Mouse (Mus musculus) myocyte (in vitro differentiated cells): ENCODE results near the gene Zfp105. TPM values are rescaled to one million over a fixed set of nuclear protein-coding genes. Genes with fewer than 3 reads are reported as not detected.

Experiments
- H3K27me3 ChIP-seq: one replicate; pipeline ENCODE4 v1.6.1; 2011; ENCODE audit not compliant: control insufficient read depth, insufficient read depth, insufficient read length
- H3K36me3 ChIP-seq: one replicate; pipeline ENCODE4 v1.6.1; 2011; ENCODE audit not compliant: control insufficient read depth, insufficient read depth
- H3K4me2 ChIP-seq: one replicate; pipeline ENCODE4 v1.6.1; 2011; ENCODE audit warnings: low read depth, control low read depth
- H3K4me3 ChIP-seq: one replicate; pipeline ENCODE4 v1.5.1; 2011; ENCODE audit warnings: mild to moderate bottlenecking, control low read depth, moderate library complexity
- H3K79me2 ChIP-seq: one replicate; pipeline ENCODE4 v1.6.1; 2011; ENCODE audit not compliant: control insufficient read depth, insufficient read depth
- H3ac ChIP-seq: one replicate; pipeline ENCODE4 v1.6.1; 2011; ENCODE audit not compliant: control insufficient read depth, insufficient read length
- CEBPB ChIP-seq: IDR thresholded peaks from 2 replicates; pipeline ENCODE4 v1.6.1; 2011; ENCODE audit warnings: mild to moderate bottlenecking, moderate library complexity; ENCODE audit not compliant: poor library complexity, insufficient read depth, severe bottlenecking
- E2F4 ChIP-seq: IDR thresholded peaks from one replicate; pipeline ENCODE4 v1.6.1; 2011; ENCODE audit warnings: mild to moderate bottlenecking, control low read depth, moderate library complexity; ENCODE audit not compliant: insufficient read depth
- MAX ChIP-seq: IDR thresholded peaks from one replicate; pipeline ENCODE4 v1.6.1; 2011; ENCODE audit warnings: low read depth, mild to moderate bottlenecking, control low read depth
- MYOD1 ChIP-seq, 3 experiments: IDR thresholded peaks; one replicate each; pipeline ENCODE4 v1.6.1; 2011; ENCODE audit warnings: control low read depth in 2 of 3, low read depth in 2 of 3, mild to moderate bottlenecking in 2 of 3, moderate library complexity in 1 of 3; ENCODE audit not compliant: insufficient read length in 2 of 3, control insufficient read depth in 1 of 3
- MYOG ChIP-seq, 3 experiments: IDR thresholded peaks; one replicate each; pipeline ENCODE4 v1.6.1; 2011; ENCODE audit warnings: control low read depth in 2 of 3, low read depth in 2 of 3, mild to moderate bottlenecking in 2 of 3; ENCODE audit not compliant: insufficient read length in 2 of 3, control insufficient read depth in 1 of 3, insufficient read depth in 1 of 3
- POLR2A ChIP-seq: IDR thresholded peaks from one replicate; pipeline ENCODE4 v1.6.1; 2011; ENCODE audit warnings: low read depth, mild to moderate bottlenecking, control low read depth, moderate library complexity; ENCODE audit not compliant: insufficient read length
- POLR2AphosphoS2 ChIP-seq: IDR thresholded peaks from one replicate; pipeline ENCODE4 v1.6.1; 2011; ENCODE audit warnings: low read depth, control low read depth; ENCODE audit not compliant: insufficient read length
- REST ChIP-seq: IDR thresholded peaks from one replicate; pipeline ENCODE4 v1.6.1; 2011; ENCODE audit warnings: mild to moderate bottlenecking, control low read depth, moderate library complexity; ENCODE audit not compliant: insufficient read depth, insufficient read length
- SRF ChIP-seq: IDR thresholded peaks from one replicate; pipeline ENCODE4 v1.6.1; 2011; ENCODE audit warnings: low read depth; ENCODE audit not compliant: control insufficient read depth, insufficient read length
- TCF12 ChIP-seq: IDR thresholded peaks from one replicate; pipeline ENCODE4 v1.6.1; 2011; ENCODE audit warnings: mild to moderate bottlenecking, control low read depth; ENCODE audit not compliant: poor library complexity, insufficient read depth, severe bottlenecking
- TCF3 ChIP-seq: IDR thresholded peaks from one replicate; pipeline ENCODE4 v1.6.1; 2011; ENCODE audit warnings: low read depth, control low read depth; ENCODE audit not compliant: insufficient read length
- USF1 ChIP-seq: IDR thresholded peaks from one replicate; pipeline ENCODE4 v1.6.1; 2011; ENCODE audit warnings: low read depth, mild to moderate bottlenecking, control low read depth, moderate library complexity
- polyA plus RNA-seq: library from polyadenylated mRNA; unstranded; fragments of >200 nt; fragmentation: generic; extraction: Trizol; gene quantifications from one replicate; pipeline ENCODE4 v1.2.1, GENCODE M21; 2012; ENCODE audit warnings: missing spikeins

Gene Zfp105
- not detected for polyA plus RNA-seq

DNA sequence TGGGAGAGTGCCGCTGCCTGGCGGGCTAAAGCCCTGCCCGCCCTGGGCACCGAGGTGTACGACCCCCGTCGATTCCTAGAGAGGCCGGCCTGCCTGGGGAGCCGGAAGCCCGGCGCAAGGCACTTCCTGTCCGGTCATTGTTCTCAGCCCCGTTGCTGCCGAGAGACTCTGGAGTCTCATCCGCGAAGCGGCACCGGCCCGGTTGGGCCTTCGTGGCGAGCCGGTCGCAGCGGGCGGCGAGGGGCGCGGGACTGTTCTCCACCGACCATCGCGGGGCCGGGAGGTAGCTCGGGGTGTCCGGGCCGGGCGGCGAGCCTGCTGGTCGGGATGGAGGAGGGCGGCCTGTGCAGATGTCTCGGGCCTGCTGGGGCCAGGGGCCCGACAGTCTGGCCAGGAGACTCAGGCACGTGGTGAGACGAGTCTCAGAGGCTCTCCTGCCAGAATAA, at the start of gene Zfp105:
Gene Zfp105 (plus strand): TSS at position 137 of the 446 bp plus-strand sequence.
- Histone ChIP-seq H3K27me3 (peaks cover 14% of the 10 kb centered on the region), H3K4me2 (no peak within 1 kb of the TSS), H3ac (no peak within 1 kb of the TSS), H3K79me2 (no peaks in the 10 kb centered on the region), H3K36me3 (no peaks in the 10 kb centered on the region), H3K4me3 (no peak within 1 kb of the TSS)
- TF ChIP-seq POLR2AphosphoS2 (no peak), REST (no peak), SRF (no peak), TCF3 (no peak), MAX (no peak), POLR2A (no peak), E2F4 (no peak), CEBPB (no peak), MYOD1 (IDR thresholded peaks at IDR 0.05; ENCODE audit: control insufficient read depth in 1 of 3, insufficient read length in 2 of 3, low read depth in 2 of 3) (no peak), TCF12 (no peak), USF1 (no peak), MYOG (IDR thresholded peaks at IDR 0.05; ENCODE audit: control insufficient read depth in 1 of 3, insufficient read depth in 1 of 3, insufficient read length in 2 of 3, low read depth in 2 of 3) (no peak)

DNA sequence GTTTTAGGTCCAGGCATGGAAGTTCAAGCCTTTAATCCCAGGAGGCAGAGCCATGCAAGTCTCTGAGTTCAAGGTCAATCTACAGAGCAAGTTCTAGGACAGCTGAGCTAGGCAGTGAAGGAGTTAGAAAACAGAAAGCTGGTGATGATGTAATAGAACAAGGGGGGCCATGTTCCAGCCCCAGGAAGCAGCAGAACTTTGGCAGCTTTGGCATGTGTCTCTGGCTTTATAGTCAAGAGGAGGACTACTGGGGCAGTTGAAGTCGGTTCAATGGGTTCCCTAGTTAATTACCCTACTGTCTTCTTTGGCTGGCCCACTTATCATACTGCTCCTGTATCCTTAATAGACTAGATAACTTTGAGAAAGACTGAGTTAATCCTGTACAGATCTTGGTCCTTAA, 48.2 kb upstream of the Zfp105 start:
- Histone ChIP-seq H3K36me3 (no peaks in the 10 kb centered on the region), H3K79me2 (no peaks in the 10 kb centered on the region), H3ac (no peak overlapping the region), H3K4me2 (no peak overlapping the region), H3K27me3 (no peaks in the 10 kb centered on the region), H3K4me3 (no peak overlapping the region)
- TF ChIP-seq POLR2AphosphoS2 (no peak), USF1 (no peak), POLR2A (no peak), SRF (no peak), MYOG (IDR thresholded peaks at IDR 0.05; ENCODE audit: control insufficient read depth in 1 of 3, insufficient read depth in 1 of 3, insufficient read length in 2 of 3, low read depth in 2 of 3) (no peak), CEBPB (no peak), MAX (no peak)

DNA sequence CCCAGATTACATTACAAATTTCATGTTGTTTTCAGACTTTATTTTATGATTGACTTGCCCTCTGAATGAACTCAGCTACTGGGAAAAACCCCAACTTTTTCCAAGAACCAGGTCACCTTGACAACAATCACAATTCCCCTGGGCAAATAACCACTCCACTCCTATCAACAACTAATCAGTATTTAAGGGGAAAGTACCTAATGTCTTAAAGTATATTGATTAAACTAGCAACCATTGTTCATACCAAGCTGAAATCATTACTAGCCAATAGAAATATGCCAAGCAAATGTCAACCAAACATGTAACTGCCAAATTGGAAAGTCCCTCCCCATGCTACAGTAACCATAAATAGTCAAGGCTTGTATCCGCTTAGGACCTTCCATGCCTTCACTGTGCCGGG, 47.7 kb upstream of the Zfp105 start:
- no peak for TF ChIP-seq MAX
- TF ChIP-seq MYOD1 (IDR thresholded peaks at IDR 0.05; ENCODE audit: control insufficient read depth in 1 of 3, insufficient read length in 2 of 3, low read depth in 2 of 3), result no peak
- TF ChIP-seq TCF12, result no peak
- TF ChIP-seq TCF3, result no peak
- TF ChIP-seq POLR2A, result no peak
- TF ChIP-seq MYOG (IDR thresholded peaks at IDR 0.05; ENCODE audit: control insufficient read depth in 1 of 3, insufficient read depth in 1 of 3, insufficient read length in 2 of 3, low read depth in 2 of 3), result no peak
- no peak for TF ChIP-seq POLR2AphosphoS2
- no peak for TF ChIP-seq REST
- no peak for TF ChIP-seq CEBPB
- TF ChIP-seq E2F4, result no peak
- TF ChIP-seq USF1, result no peak
- no peak for TF ChIP-seq SRF
- Histone ChIP-seq H3K4me2 (no peak overlapping the region), H3K4me3 (no peak overlapping the region), H3K27me3 (no peaks in the 10 kb centered on the region), H3K79me2 (no peaks in the 10 kb centered on the region), H3ac (no peak overlapping the region), H3K36me3 (no peaks in the 10 kb centered on the region)

DNA sequence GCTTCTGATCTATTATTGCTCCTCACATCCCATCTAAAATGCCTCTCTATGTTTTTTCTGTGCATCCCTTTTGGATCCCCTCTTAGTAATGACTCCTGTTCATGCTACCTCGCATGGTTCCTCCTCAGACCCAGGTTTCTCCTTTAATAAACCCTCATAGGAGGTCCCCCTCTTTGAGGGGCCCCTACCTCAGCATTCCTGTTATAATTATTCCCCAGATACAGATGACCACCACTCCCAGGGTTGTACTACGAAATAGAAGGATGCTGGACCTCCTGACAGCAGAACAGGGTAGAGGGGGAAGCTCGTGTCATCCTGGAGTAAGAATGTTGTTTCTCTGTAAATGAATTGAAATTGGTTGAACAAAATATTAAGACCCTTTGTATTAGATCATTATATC, 37.5 kb upstream of the Zfp105 start, which contains the start of gene Zkscan7:
Gene Zkscan7 (plus strand): TSS at position 301 of the 400 bp plus-strand sequence.
- peak within 1 kb of the TSS; percentile 80 for H3K4me2 ChIP-seq
- TF ChIP-seq MAX, result no peak
- H3K27me3 ChIP-seq, result no peaks in the 10 kb centered on the region
- H3K4me3 ChIP-seq, result peak within 1 kb of the TSS; percentile 24
- H3K79me2 ChIP-seq, result no peaks in the 10 kb centered on the region
- peak within 1 kb of the TSS; percentile 4 for H3ac ChIP-seq
- no peaks in the 10 kb centered on the region for H3K36me3 ChIP-seq

DNA sequence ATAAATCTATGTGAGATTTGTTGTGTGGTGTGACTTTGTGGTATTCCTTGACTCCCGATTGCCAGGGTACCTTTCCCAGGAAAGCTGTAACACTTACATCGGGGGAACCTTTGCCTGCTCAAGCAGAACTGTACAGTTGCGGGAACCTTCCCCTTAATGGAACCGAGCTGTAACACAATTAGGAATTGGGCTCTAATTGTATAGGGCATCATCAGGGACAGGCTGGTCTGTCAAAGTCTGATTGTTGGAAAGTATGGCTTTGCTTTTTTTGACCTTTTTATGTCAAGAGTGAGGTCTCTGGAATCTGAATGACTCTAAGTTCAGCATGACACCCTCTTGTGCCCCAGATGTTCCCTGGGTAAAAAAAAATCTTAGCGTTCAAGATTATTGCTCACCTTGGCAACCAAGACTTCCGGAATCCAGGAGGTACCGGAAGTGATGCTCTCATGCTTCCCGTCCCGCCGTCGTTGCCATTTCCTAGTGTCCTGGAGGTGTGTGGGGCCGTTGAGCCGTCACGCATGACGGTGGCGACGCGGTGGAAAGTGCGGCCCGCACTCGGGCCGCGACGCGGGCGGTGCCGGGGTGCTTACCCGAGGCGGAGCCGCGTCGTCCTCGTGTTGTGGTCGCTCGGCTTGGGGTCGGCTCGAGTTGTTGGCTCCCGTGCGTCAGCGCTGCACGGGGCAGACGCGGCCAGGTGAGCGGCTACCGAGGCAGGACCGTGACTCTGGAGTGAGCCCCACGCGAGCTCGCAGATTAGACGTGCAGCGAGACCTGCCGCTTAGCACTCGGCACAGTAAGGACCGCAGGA, 36.3 kb upstream of the Zfp105 start:
- no peaks in the 10 kb centered on the region for H3K36me3 ChIP-seq
- peak overlapping the region; percentile 4 for H3ac ChIP-seq
- TF ChIP-seq TCF12 (no peak), MYOD1 (IDR thresholded peaks at IDR 0.05; ENCODE audit: control insufficient read depth in 1 of 3, insufficient read length in 2 of 3, low read depth in 2 of 3) (no peak), POLR2AphosphoS2 (peak; percentile 74), REST (no peak), POLR2A (peak; percentile 70), CEBPB (no peak), MAX (no peak), SRF (no peak), TCF3 (no peak), MYOG (IDR thresholded peaks at IDR 0.05; ENCODE audit: control insufficient read depth in 1 of 3, insufficient read depth in 1 of 3, insufficient read length in 2 of 3, low read depth in 2 of 3) (no peak), E2F4 (no peak)
- no peaks in the 10 kb centered on the region for H3K79me2 ChIP-seq
- peak overlapping the region; percentile 80 for H3K4me2 ChIP-seq
- H3K4me3 ChIP-seq, result peak overlapping the region; percentile 24
- H3K27me3 ChIP-seq, result no peaks in the 10 kb centered on the region
